Mouse (Mus musculus): Measurements from ENCODE around the gene Synpo2.

Gene Synpo2

DNA sequence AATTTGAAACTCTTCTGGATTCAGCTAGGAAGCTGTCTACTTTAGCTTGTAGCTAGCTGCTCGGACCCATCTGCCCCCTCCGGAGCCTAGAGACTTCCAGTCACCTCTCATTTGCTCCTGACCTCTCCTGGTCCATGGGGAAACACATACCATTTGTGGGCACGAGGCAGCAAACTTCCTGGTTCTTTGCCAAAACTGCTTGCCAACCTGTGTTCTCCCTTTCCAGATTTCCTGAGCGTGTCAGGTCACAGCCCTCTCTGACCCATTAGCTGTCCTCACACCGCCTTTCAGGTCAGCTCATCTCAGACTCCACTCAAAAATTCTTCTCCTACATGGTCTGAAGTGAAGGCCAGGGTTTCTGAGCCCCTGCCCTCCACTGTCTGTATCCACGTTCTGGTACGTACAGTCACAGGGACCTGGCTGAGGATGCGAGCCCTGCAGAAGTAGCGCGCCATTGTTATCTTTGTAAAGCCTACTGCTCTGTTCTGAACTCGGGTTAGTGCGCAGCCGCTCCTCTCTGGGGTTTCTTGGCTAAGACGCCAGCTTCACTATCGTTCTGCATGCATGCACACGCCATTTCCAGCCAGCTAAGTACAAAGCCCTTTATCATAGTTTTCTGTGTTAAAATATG, 150.0 kb downstream of the Synpo2 start:
- no peak for DNase-seq

DNA sequence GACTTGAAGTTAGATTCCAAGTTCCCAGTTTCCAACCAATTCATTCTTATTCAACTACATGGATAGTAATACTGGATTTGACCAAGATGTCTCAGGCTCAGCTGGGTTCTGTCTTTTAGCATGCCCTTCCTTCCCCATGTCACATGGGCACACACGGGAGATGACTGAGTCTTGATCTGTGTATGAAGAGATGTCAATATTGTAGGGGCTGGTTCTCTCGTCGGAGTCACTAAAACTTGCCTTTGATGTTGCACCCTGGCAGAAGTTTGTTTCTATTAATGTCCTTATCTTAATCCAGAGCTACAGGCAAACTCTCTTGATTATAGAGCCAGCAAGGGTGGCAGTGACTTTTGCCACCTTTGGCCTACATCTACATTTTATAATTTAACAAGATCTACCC, 154.3 kb downstream of the Synpo2 start:
- DNase-seq, result no peak

DNA sequence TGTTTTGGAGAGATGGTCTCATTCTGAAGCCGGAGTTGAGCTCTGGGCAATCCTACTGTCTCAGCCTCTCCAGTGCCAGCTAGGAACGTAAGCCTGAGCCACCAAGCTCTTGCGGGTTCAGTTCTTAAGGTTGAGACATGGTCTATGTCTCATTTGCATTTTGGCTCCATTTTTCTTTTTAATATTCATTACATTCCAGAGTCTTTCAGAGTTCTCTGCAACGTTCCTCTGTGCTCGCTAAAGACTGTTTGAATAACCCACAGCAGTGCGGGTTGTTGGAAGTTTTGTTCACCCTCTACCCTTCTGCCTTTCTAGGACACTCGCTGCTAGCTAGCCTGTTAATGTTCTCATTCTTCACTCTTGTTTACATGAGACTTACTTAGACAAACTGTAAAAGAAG, 155.0 kb downstream of the Synpo2 start:
- no peak for DNase-seq

DNA sequence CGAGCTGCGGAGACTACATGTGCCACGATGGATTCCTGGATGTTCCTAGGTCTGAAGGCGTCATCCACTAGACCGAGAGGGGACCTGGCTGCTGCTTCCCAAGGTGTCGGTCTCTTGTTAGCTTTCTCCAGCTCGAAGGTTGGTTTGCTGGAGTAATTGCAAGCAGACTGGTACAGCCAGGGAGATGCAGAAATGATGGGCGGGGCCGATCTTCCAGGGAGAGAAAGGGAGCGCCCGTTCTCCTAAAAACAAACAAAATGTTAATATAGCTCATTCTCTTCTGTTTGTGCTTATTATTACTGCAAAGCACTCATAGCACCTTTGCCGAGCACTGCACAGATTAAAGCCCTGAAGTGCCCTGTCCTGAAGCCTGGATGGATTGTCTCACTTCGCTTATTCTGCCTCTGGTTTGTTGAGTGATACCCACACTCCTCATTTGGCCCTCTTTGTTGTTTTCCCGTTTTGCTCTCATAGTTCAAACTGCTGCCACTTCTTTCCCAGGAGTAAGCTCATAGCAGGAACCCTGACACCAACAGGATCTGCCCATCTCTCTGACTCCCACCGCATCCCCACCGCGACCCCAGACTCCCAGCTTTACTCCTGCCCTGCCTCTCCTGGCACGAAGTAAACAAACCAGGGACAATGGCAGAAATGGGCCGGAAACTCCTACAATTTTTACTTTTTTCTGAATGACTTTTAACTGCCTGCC, 155.8 kb downstream of the Synpo2 start:
- DNase-seq, result no peak

DNA sequence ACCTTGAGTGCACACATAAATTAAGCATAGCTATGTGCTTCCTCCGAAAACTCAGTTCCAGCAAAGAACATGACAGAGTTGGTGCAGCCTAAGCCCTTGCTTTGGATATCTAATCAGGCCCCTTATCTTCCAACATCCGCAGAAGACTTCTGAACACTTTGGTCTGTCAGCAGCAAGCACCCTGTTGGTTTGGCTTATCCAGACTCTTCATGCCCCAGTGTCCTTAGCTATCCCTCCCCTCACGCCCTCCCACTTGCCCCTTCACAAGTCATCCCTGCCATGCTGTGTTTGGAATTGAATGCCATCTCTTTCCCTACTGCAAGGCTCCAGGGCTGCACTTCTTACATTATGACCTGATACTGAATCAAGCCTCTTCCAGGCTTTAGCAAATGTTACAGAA, 160.2 kb downstream of the Synpo2 start:
- DNase-seq, result no peak

DNA sequence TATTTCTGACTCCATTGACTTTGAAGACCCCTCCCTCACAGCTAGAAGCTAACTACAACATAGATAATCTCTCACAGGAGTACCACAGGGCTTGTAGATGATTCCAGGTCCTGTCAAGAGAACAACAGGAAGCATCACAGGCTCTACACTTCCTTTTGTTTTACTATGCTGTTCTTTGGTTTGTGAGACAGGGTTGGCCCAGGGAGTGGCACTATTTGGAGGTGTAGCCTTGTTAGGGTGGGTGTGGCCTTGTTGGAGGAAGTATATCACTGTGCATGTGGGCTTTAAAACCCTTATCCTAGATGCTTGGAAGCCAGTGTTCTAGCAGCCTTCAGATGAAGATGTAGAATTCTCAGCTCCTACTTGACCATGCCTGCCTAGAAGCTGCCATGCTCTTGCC, 160.9 kb downstream of the Synpo2 start:
- DNase-seq, result no peak

DNA sequence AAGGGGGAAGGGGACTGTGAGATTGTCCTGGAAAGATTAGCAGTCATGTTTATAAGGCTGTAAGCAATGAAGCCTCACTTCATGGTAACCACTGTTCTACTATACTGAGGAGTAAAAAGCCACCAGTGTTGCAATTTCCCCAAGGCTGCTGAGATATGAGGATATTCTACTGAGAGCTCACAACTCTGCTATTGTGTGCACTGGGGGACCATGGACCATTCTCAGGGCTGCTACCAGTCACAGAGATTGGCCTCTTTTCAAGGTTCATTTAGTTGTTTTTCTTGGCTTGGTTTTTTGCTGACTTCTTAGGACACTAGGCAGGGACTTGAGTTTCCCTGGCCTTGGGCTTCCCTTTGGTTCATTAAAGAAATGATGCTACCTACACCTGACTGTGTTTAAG, 162.6 kb downstream of the Synpo2 start:
- no peak for DNase-seq

DNA sequence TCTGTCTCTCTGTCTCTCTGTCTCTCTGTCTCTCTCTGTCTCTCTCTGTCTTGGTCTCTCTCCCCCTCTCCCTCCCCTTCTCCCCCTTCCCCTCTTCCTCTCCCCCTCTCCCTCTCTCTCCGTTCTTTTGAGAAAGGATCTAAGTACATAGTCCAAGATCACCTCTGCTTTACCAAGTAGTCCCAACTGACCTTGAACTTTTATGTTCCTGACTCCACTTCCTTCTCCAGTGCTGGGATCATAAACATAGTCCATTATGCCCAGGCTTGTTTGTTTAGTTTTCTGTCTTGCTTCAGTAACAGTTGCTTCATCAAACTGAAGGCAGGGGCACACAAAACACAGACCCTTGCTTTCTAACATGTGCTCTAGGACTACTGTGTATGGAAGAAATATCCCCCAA, 163.5 kb downstream of the Synpo2 start:
- no peak for DNase-seq

DNA sequence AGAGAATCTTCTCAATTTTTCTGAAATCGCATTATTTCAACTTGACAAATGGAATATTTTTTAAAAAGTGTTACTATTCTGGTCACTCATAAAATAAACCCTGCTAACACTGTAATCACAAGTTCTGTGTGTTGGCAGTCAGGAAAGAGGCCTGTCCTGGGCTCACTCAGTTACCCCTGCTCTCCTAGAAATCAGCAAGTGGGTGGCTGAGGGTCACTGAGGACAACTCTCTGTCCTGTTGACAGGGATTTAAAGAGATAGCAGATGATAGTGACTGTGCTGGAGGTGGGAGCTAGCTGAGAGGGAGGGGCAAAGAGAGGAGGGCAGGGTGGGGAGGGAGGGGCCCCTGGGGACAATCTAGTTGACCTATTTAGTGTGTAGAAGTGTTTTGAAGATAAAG, 165.0 kb downstream of the Synpo2 start:
- no peak for DNase-seq

DNA sequence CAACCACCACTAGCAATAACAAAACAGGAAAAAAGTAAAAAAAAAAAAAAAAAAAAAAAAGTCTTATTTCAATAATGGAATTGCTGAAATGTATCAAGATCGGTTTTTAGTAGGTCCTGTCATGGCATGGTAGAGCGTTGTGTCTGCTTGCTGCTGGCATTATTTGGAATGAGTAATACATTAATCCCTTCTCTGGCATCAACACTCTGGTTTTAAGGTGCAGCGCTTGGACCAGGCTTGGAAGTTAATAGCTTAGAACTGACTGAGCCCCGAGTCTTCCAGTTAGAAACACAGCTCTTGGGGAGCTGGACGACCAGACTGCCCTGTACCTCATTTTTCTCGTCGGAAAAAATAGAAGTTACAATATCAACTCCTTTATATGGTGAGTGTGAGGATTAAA, 169.1 kb downstream of the Synpo2 start:
- no peak for DNase-seq

DNA sequence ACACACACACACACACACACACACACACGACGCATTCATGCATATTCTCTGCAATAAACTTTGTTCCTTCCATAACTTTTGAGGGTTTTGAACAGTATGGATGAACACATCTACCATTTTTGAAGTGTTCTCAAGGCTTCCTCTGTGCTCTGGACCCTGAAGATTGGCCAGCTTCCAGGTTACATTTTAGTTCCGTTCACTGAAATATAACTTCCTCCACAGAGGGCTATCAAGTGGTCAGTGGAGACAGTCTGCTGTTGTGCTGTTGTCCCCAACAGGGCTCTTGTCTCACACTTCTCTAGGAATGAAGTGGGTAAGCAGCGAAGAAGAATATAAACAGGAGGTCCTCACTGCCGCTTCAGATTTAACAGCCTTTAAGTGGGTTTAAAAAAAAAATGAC, 170.5 kb downstream of the Synpo2 start:
- DNase-seq, result no peak

DNA sequence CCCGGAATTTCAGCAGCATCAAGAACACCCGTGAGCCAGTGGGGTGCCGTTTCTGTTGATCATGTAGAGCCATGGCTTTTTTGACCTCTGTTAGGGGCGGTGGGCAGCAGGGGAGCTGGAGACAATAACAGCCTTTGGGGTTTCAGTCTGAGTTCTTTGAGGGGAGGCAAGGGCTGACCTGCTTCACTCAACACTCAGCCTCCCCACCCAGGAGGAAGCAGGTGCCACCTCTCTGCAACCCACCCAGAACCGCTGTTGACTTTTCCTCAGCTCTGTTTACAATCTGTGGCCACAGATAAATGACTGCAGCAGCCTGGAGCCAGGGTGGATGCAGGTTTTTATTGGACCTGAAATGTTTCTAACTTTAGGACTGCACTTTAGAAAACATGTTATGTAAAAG, 171.8 kb downstream of the Synpo2 start:
- DNase-seq, result no peak

DNA sequence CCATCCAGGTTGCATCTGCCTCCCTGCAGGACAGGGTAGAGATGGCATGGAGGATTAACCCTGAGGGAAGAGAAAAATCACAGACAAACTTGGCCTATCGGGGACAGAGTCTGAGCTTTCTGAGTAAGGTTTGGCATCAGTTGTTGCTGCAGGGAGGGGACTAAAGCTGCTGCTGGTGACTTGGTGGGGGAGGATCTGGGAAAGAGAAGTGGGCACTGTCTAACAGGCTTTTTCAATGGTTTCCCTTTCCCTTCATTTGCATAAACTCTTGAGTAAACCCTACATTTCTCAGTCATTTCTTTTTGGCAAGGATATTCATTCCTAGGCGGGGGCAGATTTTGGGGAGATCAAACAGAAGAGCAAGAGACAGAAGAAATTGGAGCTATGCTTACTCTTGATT, 174.0 kb downstream of the Synpo2 start:
- DNase-seq, result no peak

DNA sequence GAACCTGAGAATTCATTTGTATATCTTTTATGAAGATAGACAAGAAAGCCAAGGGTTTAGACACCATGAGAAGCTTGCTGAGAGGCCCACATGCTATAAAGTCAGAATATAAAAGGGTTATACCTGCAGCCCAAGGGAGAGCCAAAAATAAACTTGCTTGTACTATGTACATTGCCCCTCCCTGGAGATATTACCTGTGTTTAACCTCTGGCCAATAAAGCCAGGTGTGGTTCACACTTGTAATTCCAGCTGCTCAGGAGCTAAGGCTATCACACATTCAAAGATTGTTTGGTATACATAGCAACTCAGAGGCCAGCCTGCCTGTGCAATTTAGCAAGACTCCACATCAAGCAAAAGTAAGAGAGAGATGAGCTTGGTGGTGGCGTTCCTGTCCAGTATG, 177.1 kb downstream of the Synpo2 start:
- DNase-seq, result no peak

DNA sequence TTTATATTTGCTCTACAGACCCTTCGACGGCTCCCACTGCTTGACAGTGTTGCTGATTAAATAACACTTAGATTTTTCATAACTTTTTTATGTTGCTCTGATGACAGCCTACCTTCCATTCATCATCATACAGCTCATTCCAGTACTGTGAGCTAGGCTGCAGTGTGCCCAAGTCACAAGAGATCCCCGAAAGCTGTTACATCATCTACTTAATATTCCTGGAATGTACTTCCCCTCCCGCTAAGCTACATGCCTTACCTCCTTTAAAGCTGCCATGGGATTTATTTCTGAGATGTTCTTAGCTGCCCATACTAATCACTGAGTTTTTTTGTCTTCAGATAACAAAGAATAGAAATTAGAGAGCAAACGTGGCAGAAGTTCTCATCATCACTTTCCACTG, 181.8 kb downstream of the Synpo2 start:
- no peak for DNase-seq

DNA sequence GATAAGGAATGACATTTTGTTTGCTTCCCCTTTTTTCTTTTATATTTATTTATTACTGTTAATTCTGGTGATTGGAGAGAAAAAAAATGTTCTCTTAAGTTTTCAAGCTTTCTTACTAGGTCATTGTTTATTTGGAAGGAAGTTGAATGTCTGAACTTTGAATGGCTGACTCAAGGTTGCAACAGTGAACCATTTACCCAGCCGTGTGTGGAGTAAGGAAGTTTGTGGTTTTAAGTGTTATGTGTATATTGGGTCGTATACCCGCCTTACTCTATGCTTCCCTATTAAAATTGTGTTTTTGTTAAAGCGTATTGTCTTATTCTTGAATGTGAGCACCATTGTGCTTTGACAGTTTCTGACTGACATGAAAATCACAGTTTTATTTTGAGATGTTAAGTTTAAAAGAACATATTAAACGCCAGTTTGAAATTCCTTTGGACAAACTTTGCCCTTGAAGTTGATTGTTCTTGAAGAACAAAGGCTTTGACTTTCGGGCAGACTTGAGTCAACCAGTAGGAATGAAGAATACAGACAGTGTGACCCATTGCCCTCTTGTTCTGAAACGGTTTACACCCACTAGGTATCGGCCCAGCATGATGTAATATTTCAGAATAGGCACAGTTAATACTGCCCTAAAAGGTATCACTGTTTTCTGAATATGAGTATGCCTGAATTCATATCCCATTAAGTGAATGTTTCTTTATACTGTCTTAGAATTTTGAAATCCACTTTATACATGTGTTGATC, 182.6 kb downstream of the Synpo2 start:
- DNase-seq, result no peak

DNA sequence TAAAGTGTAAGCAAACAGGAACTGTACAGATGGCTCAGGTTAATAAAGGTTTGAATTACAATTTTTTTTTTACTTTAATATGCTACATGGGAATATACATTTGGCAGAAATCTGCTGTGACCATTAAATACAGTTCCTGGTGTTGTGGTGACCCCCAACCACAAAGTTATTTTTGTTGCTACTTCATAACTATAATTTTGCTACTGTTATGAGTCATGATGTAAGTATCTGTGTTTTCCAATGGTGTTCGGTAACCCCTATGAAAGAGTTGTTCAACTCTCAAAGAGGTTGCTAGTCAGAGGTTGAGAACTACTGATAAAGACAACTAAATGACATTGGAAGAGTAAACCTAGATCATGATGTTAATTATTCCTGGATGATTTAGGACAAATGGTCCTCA, 193.6 kb downstream of the Synpo2 start:
- DNase-seq, result no peak

DNA sequence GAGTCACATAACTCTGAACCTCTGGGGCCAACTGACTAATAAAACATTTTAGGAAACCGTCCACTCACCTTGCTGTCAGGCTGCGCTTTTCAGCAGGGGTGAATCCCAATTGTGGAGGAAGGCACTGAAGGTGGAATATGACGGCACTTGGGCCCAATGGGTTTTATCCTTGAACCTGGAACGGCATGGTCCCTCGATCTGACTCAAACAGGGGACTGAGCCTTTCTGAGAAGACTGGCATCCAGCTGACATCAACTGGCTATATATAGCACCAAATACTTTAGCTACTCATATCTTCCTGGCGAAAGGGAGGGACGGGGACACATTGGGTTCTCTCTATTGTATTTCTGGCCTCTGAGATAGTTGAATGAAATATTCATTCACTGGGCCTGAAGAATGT, 201.2 kb downstream of the Synpo2 start, which contains the start of gene Myoz2:
Gene Myoz2, minus strand, starts transcription at position 264 of the 400 bp plus-strand sequence.
- no peak for DNase-seq

DNA sequence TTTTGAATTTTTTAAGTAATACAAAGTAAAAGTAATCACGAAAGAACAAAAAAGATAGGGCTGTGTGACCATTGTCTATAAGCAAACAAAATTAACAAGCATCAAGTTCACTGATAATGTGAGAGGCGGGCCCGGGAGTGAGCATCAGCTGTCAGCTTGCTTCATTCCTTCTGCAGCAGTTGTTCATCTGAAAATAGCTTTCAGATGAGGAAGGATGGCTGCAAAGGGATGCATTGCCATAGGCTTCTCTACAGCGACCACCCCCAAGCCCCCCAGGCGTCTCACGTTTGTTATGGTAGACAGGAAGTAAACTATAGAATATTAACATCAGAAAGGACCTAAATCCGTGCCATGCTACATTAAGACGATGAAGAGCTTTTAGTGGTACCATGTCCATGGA, 202.1 kb downstream of the Synpo2 start:
- no peak for DNase-seq
